Mouse (Mus musculus) bone marrow, adult 2 months (tissue): ENCODE data around the gene Cdip1. TPM values are rescaled to one million over a fixed set of nuclear protein-coding genes. Genes with fewer than 3 reads are reported as not detected.
"Not testable (repeated sequence)": the region's sequence is repeated elsewhere in the genome, so short reads cannot be mapped to it uniquely, and the experiment has no call there.

Experiments used
- H3K27ac ChIP-seq: fragments of 200-500 bp; 2 replicates; pipeline ENCODE4 v1.5.1; 2012; ENCODE audit warnings: low read depth, mild to moderate bottlenecking, control low read depth, inconsistent platforms, low read length; ENCODE audit not compliant: control insufficient read depth, poor library complexity, insufficient read depth
- H3K4me1 ChIP-seq: fragments of 200-500 bp; 2 replicates; pipeline ENCODE4 v1.6.1; 2011; ENCODE audit warnings: low read length; ENCODE audit not compliant: control insufficient read depth, insufficient read depth
- H3K4me3 ChIP-seq: fragments of 200-500 bp; replicated peaks from 2 replicates; pipeline ENCODE3; 2011; ENCODE audit warnings: mild to moderate bottlenecking, low read depth, low read length, control low read depth; ENCODE audit not compliant: control insufficient read depth
- CTCF ChIP-seq: fragments of 200-500 bp; IDR thresholded peaks from 2 replicates; pipeline ENCODE4 v1.5.1; 2011; ENCODE audit warnings: low read length, control low read depth; ENCODE audit not compliant: control insufficient read depth, insufficient read depth
- POLR2A ChIP-seq: fragments of 200-500 bp; IDR thresholded peaks from 2 replicates; pipeline ENCODE4 v1.6.1; 2011; ENCODE audit warnings: low read depth, mild to moderate bottlenecking, control low read depth, low read length, borderline replicate concordance; ENCODE audit not compliant: control insufficient read depth
- WGBS: fragments of 180-500 bp; shearing (Covaris S2); methylation state at CpG from one replicate; pipeline ENCODE4 v1.1.7; 2018; 5-methylcytosine and 5-hydroxymethylcytosine counted together
- polyA plus RNA-seq: library from polyadenylated mRNA; stranded (reverse); fragments of >200 nt; gene quantifications from 2 replicates; pipeline ENCODE4 v1.2.4, GENCODE M21; 2011; ENCODE audit warnings: low replicate concordance; ENCODE audit not compliant: missing spikeins, insufficient read depth, insufficient read length

The Cdip1 gene
- polyA plus RNA-seq, 1 experiment = 17.2 TPM

GRCm38 (mm10) chr16:4762437-4762836 lies 27.7 kb downstream of the Cdip1 start:
- Histone ChIP-seq H3K4me1 (no peaks in the 10 kb centered on the region), H3K27ac (no peak overlapping the region), H3K4me3 (no peak overlapping the region)
- TF ChIP-seq CTCF (no peak), POLR2A (no peak)
- WGBS = 92% methylated on average over 4 of the region's 4 CpGs

DNA sequence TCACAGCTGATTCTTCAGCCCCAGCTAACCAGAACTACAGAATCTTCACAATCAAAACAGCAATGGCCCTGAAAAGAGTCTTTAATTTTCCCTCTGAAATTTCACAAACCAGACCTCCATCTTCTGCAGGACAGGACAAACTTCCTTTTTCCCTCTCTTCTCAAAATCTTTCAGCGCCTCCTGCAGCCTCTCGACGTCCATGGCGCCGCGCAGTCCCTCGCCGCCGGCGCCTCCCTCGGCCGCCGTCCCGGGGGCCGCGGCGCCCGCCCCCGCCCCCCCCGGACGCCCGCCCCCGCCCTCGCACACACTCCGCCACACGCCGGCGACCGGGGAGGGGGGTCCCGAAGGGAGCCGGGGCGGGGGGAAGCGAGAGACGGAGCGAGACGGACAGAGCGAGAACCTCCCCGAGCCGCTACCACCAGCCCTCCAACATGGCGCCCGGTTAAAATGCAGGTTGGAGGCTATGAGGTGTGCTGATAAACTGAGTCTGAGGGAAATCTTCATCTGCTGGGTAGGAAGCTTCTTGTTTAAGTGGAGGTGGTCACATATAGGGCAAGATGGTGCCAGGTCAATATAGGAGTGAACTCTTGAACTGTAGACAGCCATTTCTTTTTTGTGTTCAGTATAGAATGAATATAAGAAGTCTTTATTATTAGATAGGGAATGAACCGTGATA lies 33.3 kb downstream of the Cdip1 start:
- not testable (repeated sequence) for H3K4me3 ChIP-seq, H3K4me1 ChIP-seq, H3K27ac ChIP-seq
- 10% methylated on average over 42 of the region's 42 CpGs for WGBS

- TF ChIP-seq CTCF (no peak), POLR2A (no peak)
- Histone ChIP-seq H3K27ac (no peak overlapping the region), H3K4me1 (no peaks in the 10 kb centered on the region), H3K4me3 (no peak overlapping the region)
- WGBS = 60% methylated on average over 3 of the region's 3 CpGs
These were observed 36.0 kb downstream of the Cdip1 start for GRCm38 (mm10) chr16:4754045-4754444.

GRCm38 (mm10) chr16:4752155-4752554 lies 37.9 kb downstream of the Cdip1 start:
- TF ChIP-seq POLR2A (no peak), CTCF (no peak)
- WGBS = 81% methylated on average over 3 of the region's 3 CpGs
- H3K27ac ChIP-seq = no peak overlapping the region
- no peak overlapping the region for H3K4me3 ChIP-seq
- no peaks in the 10 kb centered on the region for H3K4me1 ChIP-seq

- no peak overlapping the region for H3K27ac ChIP-seq
- 84% methylated on average over 1 of the region's 1 CpGs for WGBS
- TF ChIP-seq CTCF (no peak), POLR2A (no peak)
- no peak overlapping the region for H3K4me3 ChIP-seq
- H3K4me1 ChIP-seq = no peaks in the 10 kb centered on the region
These were observed 47.9 kb downstream of the Cdip1 start for GRCm38 (mm10) chr16:4742186-4742585.

GRCm38 (mm10) chr16:4739994-4740393 lies 50.1 kb downstream of the Cdip1 start:
- H3K27ac ChIP-seq = no peak overlapping the region
- WGBS = 68% methylated on average over 2 of the region's 2 CpGs
- no peaks in the 10 kb centered on the region for H3K4me1 ChIP-seq
- TF ChIP-seq CTCF (no peak), POLR2A (no peak)
- no peak overlapping the region for H3K4me3 ChIP-seq

- no peak for TF ChIP-seq POLR2A
- TF ChIP-seq CTCF = no peak
- Histone ChIP-seq H3K4me3 (no peak overlapping the region), H3K4me1 (no peaks in the 10 kb centered on the region), H3K27ac (no peak overlapping the region)
- WGBS = 57% methylated on average over 2 of the region's 2 CpGs
These were observed 53.8 kb downstream of the Cdip1 start for GRCm38 (mm10) chr16:4736262-4736661.

GRCm38 (mm10) chr16:4730776-4731358 lies 59.2 kb downstream of the Cdip1 start:
- Histone ChIP-seq H3K4me3 (no peak overlapping the region), H3K27ac (no peak overlapping the region), H3K4me1 (peaks cover 4% of the 10 kb centered on the region)
- TF ChIP-seq CTCF (no peak), POLR2A (no peak)
- WGBS = 66% methylated on average over 3 of the region's 3 CpGs

DNA sequence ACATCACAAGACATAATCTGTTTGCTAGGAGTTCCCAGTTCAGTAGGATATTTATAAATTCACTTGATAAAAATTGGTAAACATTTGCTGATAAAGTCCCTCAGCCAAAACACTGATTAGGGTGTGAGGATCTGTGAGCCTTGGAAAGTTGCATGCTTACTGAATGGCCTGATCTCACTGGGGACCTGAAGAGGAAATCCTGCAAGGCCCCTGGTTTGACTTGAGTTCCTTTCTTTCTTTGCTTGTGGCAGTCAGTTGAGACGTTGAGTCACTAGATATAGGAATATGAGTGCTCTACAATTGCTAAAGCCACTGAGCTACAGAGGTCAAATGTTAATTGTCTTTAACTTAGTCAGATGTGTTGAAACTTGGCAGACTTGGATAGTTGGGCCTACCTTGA lies 62.1 kb downstream of the Cdip1 start:
- WGBS = 0% methylated on average over 1 of the region's 1 CpGs
- Histone ChIP-seq H3K4me3 (no peak overlapping the region), H3K4me1 (peaks cover 7% of the 10 kb centered on the region), H3K27ac (no peak overlapping the region)
- TF ChIP-seq CTCF = no peak
- no peak for TF ChIP-seq POLR2A
